Mouse (Mus musculus) myocyte (in vitro differentiated cells): ENCODE data around the gene 0610040J01Rik.

Experiments used
- CEBPB ChIP-seq: IDR thresholded peaks from 2 replicates; pipeline ENCODE4 v1.6.1; 2011; ENCODE audit warnings: mild to moderate bottlenecking, moderate library complexity; ENCODE audit not compliant: poor library complexity, insufficient read depth, severe bottlenecking
- POLR2A ChIP-seq: IDR thresholded peaks from one replicate; pipeline ENCODE4 v1.6.1; 2011; ENCODE audit warnings: low read depth, mild to moderate bottlenecking, control low read depth, moderate library complexity; ENCODE audit not compliant: insufficient read length
- REST ChIP-seq: IDR thresholded peaks from one replicate; pipeline ENCODE4 v1.6.1; 2011; ENCODE audit warnings: mild to moderate bottlenecking, control low read depth, moderate library complexity; ENCODE audit not compliant: insufficient read depth, insufficient read length
- USF1 ChIP-seq: IDR thresholded peaks from one replicate; pipeline ENCODE4 v1.6.1; 2011; ENCODE audit warnings: low read depth, mild to moderate bottlenecking, control low read depth, moderate library complexity

GRCm38 (mm10) chr5:63867421-63867820 is 55.3 kb downstream of the 0610040J01Rik start:
- TF ChIP-seq USF1 (no peak), POLR2A (no peak), CEBPB (no peak), REST (no peak)
